Mouse (Mus musculus) kidney, adult 2 months (tissue): ENCODE data around the gene Nova2.

ENCODE experiments used
- CTCF ChIP-seq: fragments of 200-500 bp; conservative IDR thresholded peaks from 2 replicates; pipeline ENCODE4 v1.5.1; 2011; ENCODE audit warnings: low read depth, mild to moderate bottlenecking, control low read depth, low read length, moderate library complexity, mixed read lengths; ENCODE audit not compliant: insufficient read depth, insufficient read length
- POLR2A ChIP-seq: fragments of 200-500 bp; IDR thresholded peaks from one replicate; pipeline ENCODE4 v1.6.1; 2011; ENCODE audit warnings: low read depth, low read length, control low read depth

GRCm38 (mm10) chr7:19014452-19014851 lies 88.8 kb downstream of the Nova2 start:
- peak; percentile 12; the same call in 1 of the 2 replicates for TF ChIP-seq CTCF
- no peak for TF ChIP-seq POLR2A
